ENCODE assay signal across 9 mouse cellular contexts in the genomic region with DNA sequence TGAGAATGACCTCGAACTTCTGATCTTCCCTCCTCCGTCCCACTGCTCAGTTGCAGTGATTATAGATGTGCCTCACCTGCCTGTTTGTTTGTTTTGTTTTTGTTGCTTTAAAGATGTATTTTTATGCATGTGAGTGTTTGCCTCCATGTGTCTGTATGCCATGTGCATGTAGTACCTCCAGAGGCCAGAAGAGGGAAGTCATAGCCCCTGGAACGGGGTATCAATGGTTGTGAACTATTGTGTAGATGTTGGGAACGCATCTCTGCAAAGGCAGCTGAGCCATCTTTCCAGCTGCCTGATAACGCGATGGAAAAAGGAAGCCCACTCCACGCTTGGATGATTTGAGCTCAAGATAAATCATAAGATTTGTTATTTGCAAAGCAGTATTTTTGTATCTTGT.
DNase-seq lines count a peak whose midpoint lies in the region; ATAC-seq and TF ChIP-seq lines count a peak whose summit lies in the region.
"Had no signal": no experiment of that assay in that cellular context is flagged by ENCODE, and none has a peak within 500 bp of the region (broad histone marks: within the 10 kb centered on the region; RNA-seq: fewer than 3 reads in every experiment).

No protein-coding gene starts in this region.

- no peaks in the 10 kb centered on the region for H3K9me3 ChIP-seq in forebrain, postnatal 0 days (ENCODE audit: low read length)
- H3K9me3 ChIP-seq in forebrain, embryonic 12.5 days, result no peaks in the 10 kb centered on the region
- H3K9me3 ChIP-seq in lung, embryonic 14.5 days (ENCODE audit: low read depth, low read length), result no peaks in the 10 kb centered on the region
- no peaks in the 10 kb centered on the region for H3K9me3 ChIP-seq in forebrain, embryonic 10.5 days

- TF ChIP-seq POLR2A in cortical plate, adult 2 months (IDR thresholded peaks at IDR 0.05; ENCODE audit: extremely low read depth, insufficient read depth, low read length), result no peak

- H3K4me3 ChIP-seq in forebrain, postnatal 0 days (ENCODE audit: low read depth, low read length), result no peak overlapping the region
- no peak overlapping the region for H3K4me3 ChIP-seq in forebrain, embryonic 12.5 days (replicated peaks)
- H3K4me3 ChIP-seq in lung, embryonic 14.5 days (ENCODE audit: low read depth, low read length), result no peak overlapping the region
- no peak overlapping the region for H3K4me3 ChIP-seq in cortical plate, adult 2 months (ENCODE audit: insufficient read depth, low read length)
- H3K4me3 ChIP-seq in forebrain, embryonic 10.5 days, result no peak overlapping the region

- 76% methylated on average over 7 of the region's 7 CpGs for WGBS in forebrain, postnatal 0 days
- WGBS in forebrain, embryonic 12.5 days, result 75% methylated on average over 7 of the region's 7 CpGs
- WGBS in lung, embryonic 14.5 days, result 69% methylated on average over 7 of the region's 7 CpGs
- 78% methylated on average over 7 of the region's 7 CpGs for WGBS in forebrain, embryonic 10.5 days

- no peaks in the 10 kb centered on the region for H3K36me3 ChIP-seq in forebrain, postnatal 0 days (ENCODE audit: insufficient read depth)
- no peaks in the 10 kb centered on the region for H3K36me3 ChIP-seq in forebrain, embryonic 12.5 days (replicated peaks)
- no peaks in the 10 kb centered on the region for H3K36me3 ChIP-seq in lung, embryonic 14.5 days (ENCODE audit: insufficient read depth)
- H3K36me3 ChIP-seq in forebrain, embryonic 10.5 days (replicated peaks), result no peaks in the 10 kb centered on the region

- no peak overlapping the region for H3K9ac ChIP-seq in forebrain, postnatal 0 days
- H3K9ac ChIP-seq in forebrain, embryonic 12.5 days, result no peak overlapping the region
- H3K9ac ChIP-seq in lung, embryonic 14.5 days, result no peak overlapping the region

- H3K4me2 ChIP-seq in forebrain, postnatal 0 days (ENCODE audit: low read depth), result no peak overlapping the region
- no peak overlapping the region for H3K4me2 ChIP-seq in forebrain, embryonic 12.5 days
- no peak overlapping the region for H3K4me2 ChIP-seq in lung, embryonic 14.5 days

- peak; percentile 59; the same call in 1 of the 2 replicates for ATAC-seq in forebrain, postnatal 0 days
- ATAC-seq in forebrain, embryonic 12.5 days (ENCODE audit: low FRiP score), result no peak
- no peak for ATAC-seq in lung, embryonic 14.5 days (ENCODE audit: insufficient read depth)

- no peaks in the 10 kb centered on the region for H3K27me3 ChIP-seq in forebrain, postnatal 0 days (ENCODE audit: insufficient read depth, low read length)
- H3K27me3 ChIP-seq in forebrain, embryonic 12.5 days, result no peaks in the 10 kb centered on the region
- H3K27me3 ChIP-seq in lung, embryonic 14.5 days (ENCODE audit: insufficient read depth, low read length), result no peaks in the 10 kb centered on the region
- no peaks in the 10 kb centered on the region for H3K27me3 ChIP-seq in forebrain, embryonic 10.5 days (ENCODE audit: poor library complexity, severe bottlenecking)

- TF ChIP-seq CTCF in forebrain, postnatal 0 days (IDR thresholded peaks at IDR 0.05; ENCODE audit: low read depth), result peak; percentile 82
- peak; percentile 77 for TF ChIP-seq CTCF in lung, embryonic 14.5 days (IDR thresholded peaks at IDR 0.05; ENCODE audit: low read depth)
- peak; percentile 55 for TF ChIP-seq CTCF in cortical plate, adult 2 months (IDR thresholded peaks at IDR 0.05; ENCODE audit: extremely low read depth, insufficient read depth, low read length)

- peak; percentile 75 for DNase-seq in forebrain, postnatal 0 days
- DNase-seq in lung, embryonic 14.5 days, result peak; percentile 74
- DNase-seq in lung, postnatal 25 days (ENCODE audit: low spot score), result no peak
- peak; percentile 64 for DNase-seq in retina, postnatal 1 day
- no peak for DNase-seq in ovary, adult 18-20 months (ENCODE audit: low spot score)
- no peak for DNase-seq in forebrain, embryonic 10.5 days (ENCODE audit: extremely low spot score, low spot score)

- no peak overlapping the region for H3K27ac ChIP-seq in forebrain, postnatal 0 days (ENCODE audit: low read depth, low read length)
- H3K27ac ChIP-seq in forebrain, embryonic 12.5 days, result no peak overlapping the region
- H3K27ac ChIP-seq in lung, embryonic 14.5 days (ENCODE audit: low read depth), result no peak overlapping the region
- H3K27ac ChIP-seq in cortical plate, adult 2 months (ENCODE audit: insufficient read depth, low read length), result no peak overlapping the region
- no peak overlapping the region for H3K27ac ChIP-seq in forebrain, embryonic 10.5 days
- H3K27ac ChIP-seq: macrophage had no signal

- H3K4me1 ChIP-seq in forebrain, postnatal 0 days (ENCODE audit: insufficient read depth), result no peaks in the 10 kb centered on the region
- H3K4me1 ChIP-seq in forebrain, embryonic 12.5 days, result peaks cover 7% of the 10 kb centered on the region; the same call in 1 of the 2 replicates
- no peaks in the 10 kb centered on the region for H3K4me1 ChIP-seq in lung, embryonic 14.5 days (ENCODE audit: insufficient read depth)
- H3K4me1 ChIP-seq in cortical plate, adult 2 months (ENCODE audit: control insufficient read depth, insufficient read depth, low read length), result peaks cover 8% of the 10 kb centered on the region; the same call in 1 of the 2 replicates
- peaks cover 12% of the 10 kb centered on the region for H3K4me1 ChIP-seq in forebrain, embryonic 10.5 days

Comparison
In these comparisons a context has a peak if more than half of its experiments do, and no peak if none do; other contexts are left out.
1. DNase-seq: peak in forebrain, postnatal 0 days (single experiment), lung, embryonic 14.5 days (single experiment) and retina, postnatal 1 day (single experiment); none in lung, postnatal 25 days (single experiment), ovary, adult 18-20 months (single experiment) and forebrain, embryonic 10.5 days (single experiment).
2. Peak in every context shown above with its lines, with median percentiles within 50 percentile points of each other: CTCF ChIP-seq.